In the genomic region with DNA sequence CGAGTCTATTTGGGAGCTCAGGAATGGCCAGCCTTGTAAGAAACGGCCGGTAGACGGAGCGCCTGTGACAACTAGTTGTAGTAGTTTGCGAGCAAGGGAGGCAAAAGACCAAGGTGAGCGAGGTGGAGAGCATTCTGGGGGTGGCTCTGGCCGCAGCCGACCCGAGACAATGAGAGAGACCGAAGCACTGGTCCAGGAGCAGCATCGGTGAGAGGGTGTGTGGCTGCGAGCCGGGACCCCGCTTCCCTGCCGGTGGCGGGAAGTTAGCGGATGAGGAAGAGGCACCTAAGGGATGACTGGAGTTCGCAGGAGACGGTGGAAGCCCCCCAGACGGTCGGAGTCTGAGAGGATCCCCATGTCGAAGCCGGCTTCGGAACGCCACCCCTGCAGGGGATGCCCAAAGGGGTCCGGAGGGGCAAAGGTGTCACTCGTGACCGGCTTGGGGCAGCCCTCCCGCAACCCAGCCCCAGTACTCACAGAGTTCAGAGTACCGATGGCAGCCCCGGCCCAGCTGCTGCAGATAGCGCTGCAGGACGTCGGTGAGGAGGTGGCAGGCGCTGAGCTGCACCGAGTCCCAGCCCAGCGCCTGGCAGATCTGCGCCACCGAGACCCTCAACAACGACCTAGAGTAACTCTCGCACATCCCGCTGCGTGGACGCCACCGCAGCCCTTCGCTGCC, we compare ENCODE assay signal across 8 mouse cellular contexts. TPM values are rescaled to one million over a fixed set of nuclear protein-coding genes. Genes with fewer than 3 reads are reported as not detected.
A peak's percentile ranks its signal among the peaks of the same experiment; 100 is the strongest.
DNase-seq lines count a peak whose midpoint lies in the region; ATAC-seq and TF ChIP-seq lines count a peak whose summit lies in the region.

No protein-coding gene starts in this region.

- peak overlapping the region; percentile 78 for H3K4me2 ChIP-seq in embryonic facial prominence, embryonic 12.5 days (replicated peaks)
- peak overlapping the region; percentile 78 for H3K4me2 ChIP-seq in midbrain, embryonic 11.5 days

- TF ChIP-seq POLR2A in spleen, adult 2 months (IDR thresholded peaks at IDR 0.05; ENCODE audit: low read depth, low read length), result no peak

- H3K9ac ChIP-seq in embryonic facial prominence, embryonic 12.5 days, result peak overlapping the region; percentile 86
- H3K9ac ChIP-seq in midbrain, embryonic 11.5 days (ENCODE audit: low read length), result peak overlapping the region; percentile 80

- H3K36me3 ChIP-seq in embryonic facial prominence, embryonic 12.5 days, result no peaks in the 10 kb centered on the region
- no peaks in the 10 kb centered on the region for H3K36me3 ChIP-seq in limb, embryonic 10.5 days
- H3K36me3 ChIP-seq in midbrain, embryonic 11.5 days (ENCODE audit: control insufficient read depth, insufficient read depth, low read length), result no peaks in the 10 kb centered on the region
- no peaks in the 10 kb centered on the region for H3K36me3 ChIP-seq in spleen, adult 2 months (ENCODE audit: control insufficient read depth, insufficient read depth, low read length)

- H3K9me3 ChIP-seq in embryonic facial prominence, embryonic 12.5 days, result no peaks in the 10 kb centered on the region
- no peaks in the 10 kb centered on the region for H3K9me3 ChIP-seq in limb, embryonic 10.5 days (replicated peaks)
- H3K9me3 ChIP-seq in midbrain, embryonic 11.5 days (ENCODE audit: control insufficient read depth, low read length), result no peaks in the 10 kb centered on the region

- peak overlapping the region; percentile 93 for H3K4me3 ChIP-seq in layer of hippocampus, adult 2 months
- peak overlapping the region; percentile 93 for H3K4me3 ChIP-seq in embryonic facial prominence, embryonic 12.5 days
- peak overlapping the region; percentile 97 for H3K4me3 ChIP-seq in limb, embryonic 10.5 days
- H3K4me3 ChIP-seq in midbrain, embryonic 11.5 days (ENCODE audit: low read depth, low read length), result peak overlapping the region; percentile 77
- H3K4me3 ChIP-seq in spleen, adult 2 months (ENCODE audit: extremely low read depth, insufficient read depth, insufficient read length), result peak overlapping the region; percentile 93

- peak; percentile 25 for ATAC-seq in activated CD4-positive, CD25-positive, alpha-beta regulatory T cell, adult 4 months
- ATAC-seq in embryonic facial prominence, embryonic 12.5 days (ENCODE audit: insufficient number of reproducible peaks, insufficient read depth, low FRiP score, low TSS enrichment), result peak; percentile 55; the same call in 1 of the 2 replicates
- peak; percentile 84 for ATAC-seq in midbrain, embryonic 11.5 days (ENCODE audit: low FRiP score)

- WGBS in embryonic facial prominence, embryonic 12.5 days, result under 1% methylated on average over 47 of the region's 47 CpGs
- WGBS in limb, embryonic 10.5 days, result under 1% methylated on average over 47 of the region's 47 CpGs
- WGBS in midbrain, embryonic 11.5 days, result under 1% methylated on average over 47 of the region's 47 CpGs
- under 1% methylated on average over 47 of the region's 47 CpGs for WGBS in spleen, adult 2 months

- H3K27ac ChIP-seq in layer of hippocampus, adult 2 months, result peak overlapping the region; percentile 89
- H3K27ac ChIP-seq in embryonic facial prominence, embryonic 12.5 days, result peak overlapping the region; percentile 52
- peak overlapping the region; percentile 93 for H3K27ac ChIP-seq in limb, embryonic 10.5 days
- H3K27ac ChIP-seq in midbrain, embryonic 11.5 days (ENCODE audit: low read depth, low read length), result no peak overlapping the region
- peak overlapping the region; percentile 41; the same call in 1 of the 2 replicates for H3K27ac ChIP-seq in spleen, adult 2 months (ENCODE audit: insufficient read depth, low read length)

- DNase-seq in layer of hippocampus, adult 2 months (ENCODE audit: low spot score in 2 of 2), result peak in 1 of 2 experiments; percentile 16
- DNase-seq in layer of hippocampus, adult 11-12 months (ENCODE audit: low spot score), result no peak
- peak; percentile 35 to 36 for DNase-seq in heart, postnatal 36 days
- peak; percentile 57 for DNase-seq in limb, embryonic 10.5 days (ENCODE audit: low spot score)
- DNase-seq in midbrain, embryonic 11.5 days (ENCODE audit: low spot score, missing footprints), result peak; percentile 91
- peak in 1 of 2 experiments; percentile 25 for DNase-seq in spleen, adult 2 months (ENCODE audit: low read depth in 1 of 2, low spot score in 2 of 2)

- H3K4me1 ChIP-seq in embryonic facial prominence, embryonic 12.5 days, result peaks cover 14% of the 10 kb centered on the region
- peaks cover 15% of the 10 kb centered on the region for H3K4me1 ChIP-seq in limb, embryonic 10.5 days
- peaks cover 11% of the 10 kb centered on the region for H3K4me1 ChIP-seq in midbrain, embryonic 11.5 days (ENCODE audit: control insufficient read depth, insufficient read depth, low read length)
- no peaks in the 10 kb centered on the region; the same call in 1 of the 2 replicates for H3K4me1 ChIP-seq in spleen, adult 2 months (ENCODE audit: control insufficient read depth, insufficient read depth, insufficient read length)

- intact Hi-C loops in heart, postnatal 36 days (cut with DNase I), result loop anchor here (2.0 kb wide), 1 partner anchor 33 kb away; a partner anchor contains a TSS

- peak; percentile 50 for TF ChIP-seq CTCF in layer of hippocampus, adult 2 months (conservative IDR thresholded peaks at IDR 0.05)
- TF ChIP-seq CTCF in spleen, adult 2 months (IDR thresholded peaks at IDR 0.05; ENCODE audit: extremely low read depth, insufficient read depth, insufficient read length, insufficient replicate concordance), result no peak

- no peaks in the 10 kb centered on the region for H3K27me3 ChIP-seq in embryonic facial prominence, embryonic 12.5 days
- no peaks in the 10 kb centered on the region for H3K27me3 ChIP-seq in limb, embryonic 10.5 days (ENCODE audit: low read depth, poor library complexity, severe bottlenecking)
- H3K27me3 ChIP-seq in midbrain, embryonic 11.5 days (ENCODE audit: control insufficient read depth, insufficient read depth, low read length), result no peaks in the 10 kb centered on the region
- no peaks in the 10 kb centered on the region for H3K27me3 ChIP-seq in spleen, adult 2 months (ENCODE audit: control insufficient read depth, insufficient read depth, low read length)

RNA-seq across cellular contexts. Expression of a gene that starts 0.5 kb away (rescaled TPM):
- total RNA-seq in layer of hippocampus, adult 2 months (2021), result 10 to 100 TPM; 13.9 to 15.4 TPM
- 10 to 100 TPM; 13.6 to 15.6 TPM for polyA plus RNA-seq in activated CD4-positive, CD25-positive, alpha-beta regulatory T cell, adult 4 months (2017; shearing (Covaris generic))
- 15.8 and 16.0 TPM in 2 replicates for polyA plus RNA-seq in embryonic facial prominence, embryonic 12.5 days (2016; fragmentation: Nextera tagmentation; extraction: Ambion mirVana)
- 1 to 10 TPM; 7.5 to 9.2 TPM for total RNA-seq in heart, postnatal 36 days (2021)
- 15.1 and 16.3 TPM in 2 replicates for polyA plus RNA-seq in limb, embryonic 10.5 days (2016; fragmentation: Nextera tagmentation; extraction: Ambion mirVana)
- polyA plus RNA-seq in midbrain, embryonic 11.5 days (2014; fragmentation: Nextera tagmentation; extraction: Ambion mirVana), result 17.0 and 17.7 TPM in 2 replicates
- 6.6 and 8.2 TPM in 2 replicates for polyA plus RNA-seq in spleen, adult 2 months (2012; rRNA removed)

RNA-seq across cellular contexts. Expression of a gene that starts 32.4 kb away (rescaled TPM):
- total RNA-seq in layer of hippocampus, adult 2 months (2021), result 100 to 1,000 TPM; 246 to 250 TPM
- 100 to 1,000 TPM; 659 to 745 TPM for polyA plus RNA-seq in activated CD4-positive, CD25-positive, alpha-beta regulatory T cell, adult 4 months (2017; shearing (Covaris generic))
- polyA plus RNA-seq in embryonic facial prominence, embryonic 12.5 days (2016; fragmentation: Nextera tagmentation; extraction: Ambion mirVana), result 519 and 528 TPM in 2 replicates
- total RNA-seq in heart, postnatal 36 days (2021), result 1,000 to 10,000 TPM; 1,521 to 1,571 TPM
- polyA plus RNA-seq in limb, embryonic 10.5 days (2016; fragmentation: Nextera tagmentation; extraction: Ambion mirVana), result 543 and 559 TPM in 2 replicates
- 532 and 553 TPM in 2 replicates for polyA plus RNA-seq in midbrain, embryonic 11.5 days (2014; fragmentation: Nextera tagmentation; extraction: Ambion mirVana)
- 107 and 116 TPM in 2 replicates for polyA plus RNA-seq in spleen, adult 2 months (2012; rRNA removed)

RNA-seq across cellular contexts. Expression of a gene that starts 32.5 kb away (rescaled TPM):
- 10 to 100 TPM; 11.2 to 12.1 TPM for total RNA-seq in layer of hippocampus, adult 2 months (2021)
- 10 to 100 TPM; 28.1 to 34.7 TPM for polyA plus RNA-seq in activated CD4-positive, CD25-positive, alpha-beta regulatory T cell, adult 4 months (2017; shearing (Covaris generic))
- 32.8 and 35.4 TPM in 2 replicates for polyA plus RNA-seq in embryonic facial prominence, embryonic 12.5 days (2016; fragmentation: Nextera tagmentation; extraction: Ambion mirVana)
- 1 to 10 TPM; 7.6 to 9.2 TPM for total RNA-seq in heart, postnatal 36 days (2021)
- polyA plus RNA-seq in limb, embryonic 10.5 days (2016; fragmentation: Nextera tagmentation; extraction: Ambion mirVana), result 32.2 and 35.0 TPM in 2 replicates
- polyA plus RNA-seq in midbrain, embryonic 11.5 days (2014; fragmentation: Nextera tagmentation; extraction: Ambion mirVana), result 42.5 and 45.0 TPM in 2 replicates
- 2.2 and 2.7 TPM in 2 replicates for polyA plus RNA-seq in spleen, adult 2 months (2012; rRNA removed)

Comparison
In these comparisons a context has a peak if more than half of its experiments do, and no peak if none do; other contexts are left out.
1. ATAC-seq: peak in every context shown above with its lines; median percentile 84 in midbrain, embryonic 11.5 days; 55 in embryonic facial prominence, embryonic 12.5 days; 25 in activated CD4-positive, CD25-positive, alpha-beta regulatory T cell, adult 4 months.